Mouse (Mus musculus) limb, embryonic 15.5 days (tissue): ENCODE data around the gene Zfp341. TPM values are rescaled to one million over a fixed set of nuclear protein-coding genes. Genes with fewer than 3 reads are reported as not detected.

Experiments
- ATAC-seq: fragments of 200-750 bp; cut with Nextera tagmentation; 2 replicates; pipeline ENCODE4 v1.8.0; 2017; ENCODE audit warnings: low read depth, moderate TSS enrichment; ENCODE audit not compliant: insufficient number of reproducible peaks, low FRiP score, low TSS enrichment
- H3K27ac ChIP-seq: fragments of 300-500 bp; sonication (generic); 2 replicates; pipeline ENCODE4 v1.5.1; 2015; ENCODE audit warnings: moderate library complexity, mild to moderate bottlenecking, inconsistent platforms
- H3K27me3 ChIP-seq: fragments of 300-500 bp; sonication (generic); 2 replicates; pipeline ENCODE4 v1.6.1; 2015; ENCODE audit warnings: inconsistent platforms
- H3K36me3 ChIP-seq: fragments of 300-500 bp; sonication (generic); 2 replicates; pipeline ENCODE4 v1.6.1; 2015; ENCODE audit warnings: inconsistent platforms
- H3K4me1 ChIP-seq: fragments of 300-500 bp; sonication (generic); 2 replicates; pipeline ENCODE4 v1.6.1; 2015; ENCODE audit warnings: inconsistent platforms
- H3K4me2 ChIP-seq: fragments of 300-500 bp; sonication (generic); 2 replicates; pipeline ENCODE4 v1.6.1; 2015; ENCODE audit warnings: mild to moderate bottlenecking, inconsistent platforms
- H3K4me3 ChIP-seq: fragments of 300-500 bp; sonication (generic); 2 replicates; pipeline ENCODE4 v1.5.1; 2015; ENCODE audit warnings: mild to moderate bottlenecking, inconsistent platforms
- H3K9ac ChIP-seq: fragments of 300-500 bp; sonication (generic); 2 replicates; pipeline ENCODE4 v1.6.1; 2015; ENCODE audit warnings: inconsistent platforms
- H3K9me3 ChIP-seq: fragments of 300-500 bp; sonication (generic); 2 replicates; pipeline ENCODE4 v1.6.1; 2016; ENCODE audit warnings: inconsistent platforms
- WGBS: fragments of 180-500 bp; shearing (Covaris S2); methylation state at CpG from one replicate; pipeline ENCODE4 v1.1.7; 2015; 5-methylcytosine and 5-hydroxymethylcytosine counted together
- polyA plus RNA-seq: library from polyadenylated mRNA; unstranded; fragments of >200 nt; fragmentation: Nextera tagmentation; extraction: Ambion mirVana; gene quantifications from 2 replicates; pipeline ENCODE4 v1.2.1, GENCODE M21; 2015

The Zfp341 gene
- polyA plus RNA-seq, 1 experiment from 2014 or later: 1.2 TPM

GRCm38 (mm10) chr2:154641176-154641575, 28.1 kb downstream of the Zfp341 start:
- no peak for ATAC-seq
- no peaks in the 10 kb centered on the region for H3K9me3 ChIP-seq
- WGBS: 82% methylated on average over 8 of the region's 8 CpGs
- no peaks in the 10 kb centered on the region for H3K27me3 ChIP-seq
- H3K27ac ChIP-seq: no peak overlapping the region
- H3K4me1 ChIP-seq: no peaks in the 10 kb centered on the region
- H3K9ac ChIP-seq: no peak overlapping the region
- H3K4me3 ChIP-seq: no peak overlapping the region
- H3K4me2 ChIP-seq: no peak overlapping the region
- peaks cover 59% of the 10 kb centered on the region for H3K36me3 ChIP-seq

- 93% methylated on average over 9 of the region's 9 CpGs for WGBS
- no peak for ATAC-seq
- peaks cover 59% of the 10 kb centered on the region for H3K36me3 ChIP-seq
Observed at GRCm38 (mm10) chr2:154642005-154642459, 28.9 kb downstream of the Zfp341 start.

GRCm38 (mm10) chr2:154642712-154643385, 29.8 kb downstream of the Zfp341 start:
- H3K4me3 ChIP-seq: no peak overlapping the region
- 73% methylated on average over 6 of the region's 6 CpGs for WGBS

More at GRCm38 (mm10) chr2:154642005-154642459, 28.9 kb downstream of the Zfp341 start:
- H3K4me2 ChIP-seq: no peak overlapping the region
- no peaks in the 10 kb centered on the region for H3K4me1 ChIP-seq
- no peaks in the 10 kb centered on the region for H3K27me3 ChIP-seq
- H3K9me3 ChIP-seq: no peaks in the 10 kb centered on the region
- H3K4me3 ChIP-seq: no peak overlapping the region
- no peak overlapping the region for H3K9ac ChIP-seq
- H3K27ac ChIP-seq: no peak overlapping the region

GRCm38 (mm10) chr2:154646634-154647033, 33.5 kb downstream of the Zfp341 start:
- Histone ChIP-seq H3K4me1 (no peaks in the 10 kb centered on the region), H3K27me3 (no peaks in the 10 kb centered on the region), H3K36me3 (peaks cover 35% of the 10 kb centered on the region; the same call in 1 of the 2 replicates), H3K27ac (no peak overlapping the region), H3K9ac (no peak overlapping the region), H3K4me3 (no peak overlapping the region), H3K4me2 (no peak overlapping the region), H3K9me3 (no peaks in the 10 kb centered on the region)
- 75% methylated on average over 5 of the region's 5 CpGs for WGBS
- no peak for ATAC-seq

More at GRCm38 (mm10) chr2:154642712-154643385, 29.8 kb downstream of the Zfp341 start:
- Histone ChIP-seq H3K4me1 (no peaks in the 10 kb centered on the region), H3K27ac (no peak overlapping the region), H3K9me3 (no peaks in the 10 kb centered on the region), H3K9ac (no peak overlapping the region), H3K27me3 (no peaks in the 10 kb centered on the region), H3K4me2 (no peak overlapping the region), H3K36me3 (peaks cover 54% of the 10 kb centered on the region)
- no peak for ATAC-seq

GRCm38 (mm10) chr2:154648086-154648485, 35.0 kb downstream of the Zfp341 start:
- Histone ChIP-seq H3K9ac (no peak overlapping the region), H3K4me3 (no peak overlapping the region), H3K27ac (0 out of 2 replicates have a peak overlapping the region, but pooled peaks have one; percentile 57), H3K4me1 (no peaks in the 10 kb centered on the region), H3K36me3 (peaks cover 26% of the 10 kb centered on the region; the same call in 1 of the 2 replicates), H3K27me3 (no peaks in the 10 kb centered on the region), H3K4me2 (no peak overlapping the region), H3K9me3 (no peaks in the 10 kb centered on the region)
- ATAC-seq: no peak
- 30% methylated on average over 3 of the region's 3 CpGs for WGBS

GRCm38 (mm10) chr2:154650404-154650803, 37.3 kb downstream of the Zfp341 start:
- H3K4me3 ChIP-seq: no peak overlapping the region
- no peak for ATAC-seq
- H3K4me1 ChIP-seq: no peaks in the 10 kb centered on the region
- no peaks in the 10 kb centered on the region for H3K27me3 ChIP-seq
- 0 out of 2 replicates have a peak overlapping the region, but pooled peaks have one; percentile 50 for H3K27ac ChIP-seq
- no peak overlapping the region for H3K4me2 ChIP-seq
- peaks cover 8% of the 10 kb centered on the region; the same call in 1 of the 2 replicates for H3K36me3 ChIP-seq
- WGBS: 74% methylated on average over 3 of the region's 3 CpGs
- H3K9me3 ChIP-seq: no peaks in the 10 kb centered on the region
- H3K9ac ChIP-seq: no peak overlapping the region

- Histone ChIP-seq H3K9ac (no peak within 1 kb of the TSS), H3K4me2 (no peak within 1 kb of the TSS), H3K27ac (peak within 1 kb of the TSS; percentile 57), H3K4me1 (no peaks in the 10 kb centered on the region), H3K27me3 (no peaks in the 10 kb centered on the region), H3K4me3 (no peak within 1 kb of the TSS), H3K9me3 (no peaks in the 10 kb centered on the region), H3K36me3 (no peaks in the 10 kb centered on the region)
- ATAC-seq: no peak
- WGBS: 42% methylated on average over 8 of the region's 8 CpGs
Observed at GRCm38 (mm10) chr2:154651363-154651762, 38.3 kb downstream of the Zfp341 start, which contains the start of gene Chmp4b. Gene Chmp4b, plus strand, starts transcription at chr2:154651705.

GRCm38 (mm10) chr2:154654976-154655375, 41.9 kb downstream of the Zfp341 start:
- no peak for ATAC-seq
- 91% methylated on average over 12 of the region's 12 CpGs for WGBS
- no peak overlapping the region for H3K4me2 ChIP-seq
- no peak overlapping the region for H3K9ac ChIP-seq
- peaks cover 16% of the 10 kb centered on the region for H3K4me1 ChIP-seq
- no peaks in the 10 kb centered on the region for H3K36me3 ChIP-seq
- no peak overlapping the region for H3K4me3 ChIP-seq
- no peak overlapping the region for H3K27ac ChIP-seq
- no peaks in the 10 kb centered on the region for H3K27me3 ChIP-seq
- H3K9me3 ChIP-seq: no peaks in the 10 kb centered on the region

- Histone ChIP-seq H3K9me3 (no peaks in the 10 kb centered on the region), H3K4me3 (no peak overlapping the region), H3K27ac (no peak overlapping the region), H3K27me3 (no peaks in the 10 kb centered on the region), H3K4me2 (peak overlapping the region; percentile 37), H3K4me1 (peaks cover 16% of the 10 kb centered on the region), H3K36me3 (peaks cover 8% of the 10 kb centered on the region), H3K9ac (no peak overlapping the region)
- 65% methylated on average over 2 of the region's 2 CpGs for WGBS
- ATAC-seq: no peak
Observed at GRCm38 (mm10) chr2:154655878-154656414, 42.8 kb downstream of the Zfp341 start.

GRCm38 (mm10) chr2:154656710-154657485, 43.8 kb downstream of the Zfp341 start:
- H3K9me3 ChIP-seq: no peaks in the 10 kb centered on the region
- under 1% methylated on average over 65 of the region's 67 CpGs for WGBS
- peak overlapping the region; percentile 81 for H3K4me3 ChIP-seq
- ATAC-seq: peak; percentile 99
- no peaks in the 10 kb centered on the region for H3K27me3 ChIP-seq
- peak overlapping the region; percentile 93 for H3K27ac ChIP-seq
- peak overlapping the region; percentile 83 for H3K9ac ChIP-seq
- H3K36me3 ChIP-seq: peaks cover 18% of the 10 kb centered on the region
- H3K4me2 ChIP-seq: peak overlapping the region; percentile 59
- H3K4me1 ChIP-seq: peaks cover 16% of the 10 kb centered on the region

- 7% methylated on average over 12 of the region's 12 CpGs for WGBS
- peak overlapping the region; percentile 81 for H3K4me3 ChIP-seq
- no peaks in the 10 kb centered on the region for H3K9me3 ChIP-seq
- no peaks in the 10 kb centered on the region for H3K27me3 ChIP-seq
- peak overlapping the region; percentile 93 for H3K27ac ChIP-seq
- no peak for ATAC-seq
- H3K36me3 ChIP-seq: peaks cover 20% of the 10 kb centered on the region
- H3K4me1 ChIP-seq: peaks cover 16% of the 10 kb centered on the region
- peak overlapping the region; percentile 83 for H3K9ac ChIP-seq
- peak overlapping the region; percentile 59 for H3K4me2 ChIP-seq
Observed at GRCm38 (mm10) chr2:154657486-154658237, 44.6 kb downstream of the Zfp341 start.
